Mouse (Mus musculus) hindbrain, embryonic 11.5 days (tissue): Measurements from ENCODE around the gene Ing2. TPM values are rescaled to one million over a fixed set of nuclear protein-coding genes. Genes with fewer than 3 reads are reported as not detected.

Experiments used
- ATAC-seq: fragments of 200-750 bp; cut with Nextera tagmentation; 2 replicates; pipeline ENCODE4 v1.8.0; 2017; ENCODE audit warnings: mild to moderate bottlenecking, moderate TSS enrichment, moderate library complexity; ENCODE audit not compliant: low FRiP score
- DNase-seq: peaks from one replicate; pipeline ENCODE4 v3.0.0-alpha.2; 2015; ENCODE audit warnings: low spot score
- H3K27ac ChIP-seq: fragments of 300-500 bp; sonication (generic); 2 replicates; pipeline ENCODE4 v1.5.1; 2014; ENCODE audit warnings: mild to moderate bottlenecking, low read depth, low read length
- H3K27me3 ChIP-seq: fragments of 300-500 bp; sonication (generic); 2 replicates; pipeline ENCODE4 v1.6.1; 2014; ENCODE audit warnings: mild to moderate bottlenecking, low read length, moderate library complexity, mixed read lengths; ENCODE audit not compliant: control insufficient read depth, insufficient read depth
- H3K36me3 ChIP-seq: fragments of 300-500 bp; sonication (generic); 2 replicates; pipeline ENCODE4 v1.6.1; 2014; ENCODE audit warnings: mild to moderate bottlenecking, low read length, moderate library complexity, mixed read lengths; ENCODE audit not compliant: control insufficient read depth, insufficient read depth
- H3K4me1 ChIP-seq: fragments of 300-500 bp; sonication (generic); replicated peaks from 2 replicates; pipeline ENCODE4 v1.6.1; 2014; ENCODE audit warnings: low read length, mixed read lengths; ENCODE audit not compliant: control insufficient read depth, insufficient read depth
- H3K4me2 ChIP-seq: fragments of 300-500 bp; sonication (generic); replicated peaks from 2 replicates; pipeline ENCODE4 v1.6.1; 2014; ENCODE audit warnings: mild to moderate bottlenecking, low read depth, low read length
- H3K4me3 ChIP-seq: fragments of 300-500 bp; sonication (generic); 2 replicates; pipeline ENCODE4 v1.5.1; 2014; ENCODE audit warnings: low read depth, low read length
- H3K9ac ChIP-seq: fragments of 300-500 bp; sonication (generic); 2 replicates; pipeline ENCODE4 v1.6.1; 2014; ENCODE audit warnings: low read depth, low read length
- H3K9me3 ChIP-seq: fragments of 300-500 bp; sonication (generic); 2 replicates; pipeline ENCODE4 v1.6.1; 2016; ENCODE audit warnings: low read length; ENCODE audit not compliant: control insufficient read depth
- WGBS: fragments of 180-500 bp; shearing (Covaris S2); extraction: QIAGEN DNeasy Blood & Tissue Kit; methylation state at CpG from one replicate; pipeline ENCODE4 v1.1.7; 2014; 5-methylcytosine and 5-hydroxymethylcytosine counted together
- polyA plus RNA-seq: library from polyadenylated mRNA; unstranded; fragments of >200 nt; fragmentation: Nextera tagmentation; extraction: Ambion mirVana; gene quantifications from 2 replicates; pipeline ENCODE4 v1.2.1, GENCODE M21; 2014

The Ing2 gene
- polyA plus RNA-seq, 1 experiment from 2014 or later, result 13.3 TPM

DNA sequence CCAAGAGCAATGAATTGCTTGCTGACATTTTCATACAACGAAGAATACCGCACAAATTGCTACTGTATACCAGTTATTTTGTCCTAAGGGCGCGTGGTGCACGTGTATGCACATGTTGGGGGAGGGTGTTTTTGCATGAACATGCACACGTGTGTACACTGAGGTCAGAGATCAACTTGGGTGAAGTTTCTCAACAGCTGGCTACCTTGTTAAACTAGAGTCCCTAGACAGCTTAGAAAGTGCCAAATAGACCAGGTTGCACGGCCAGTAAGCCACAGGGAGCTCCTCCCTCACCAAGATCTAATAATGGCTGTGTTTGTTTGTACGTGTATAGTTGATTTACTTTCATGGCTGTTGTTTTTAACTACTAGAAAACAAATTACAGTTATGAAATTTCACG lies 25.8 kb downstream of the Ing2 start:
- H3K9me3 ChIP-seq, result no peaks in the 10 kb centered on the region
- WGBS, result 88% methylated on average over 9 of the region's 9 CpGs
- no peak overlapping the region for H3K9ac ChIP-seq
- H3K4me3 ChIP-seq, result no peak overlapping the region
- no peaks in the 10 kb centered on the region for H3K36me3 ChIP-seq
- ATAC-seq (no peak), DNase-seq (no peak)
- H3K27me3 ChIP-seq, result no peaks in the 10 kb centered on the region
- no peak overlapping the region for H3K4me2 ChIP-seq
- no peak overlapping the region for H3K27ac ChIP-seq
- no peaks in the 10 kb centered on the region for H3K4me1 ChIP-seq

DNA sequence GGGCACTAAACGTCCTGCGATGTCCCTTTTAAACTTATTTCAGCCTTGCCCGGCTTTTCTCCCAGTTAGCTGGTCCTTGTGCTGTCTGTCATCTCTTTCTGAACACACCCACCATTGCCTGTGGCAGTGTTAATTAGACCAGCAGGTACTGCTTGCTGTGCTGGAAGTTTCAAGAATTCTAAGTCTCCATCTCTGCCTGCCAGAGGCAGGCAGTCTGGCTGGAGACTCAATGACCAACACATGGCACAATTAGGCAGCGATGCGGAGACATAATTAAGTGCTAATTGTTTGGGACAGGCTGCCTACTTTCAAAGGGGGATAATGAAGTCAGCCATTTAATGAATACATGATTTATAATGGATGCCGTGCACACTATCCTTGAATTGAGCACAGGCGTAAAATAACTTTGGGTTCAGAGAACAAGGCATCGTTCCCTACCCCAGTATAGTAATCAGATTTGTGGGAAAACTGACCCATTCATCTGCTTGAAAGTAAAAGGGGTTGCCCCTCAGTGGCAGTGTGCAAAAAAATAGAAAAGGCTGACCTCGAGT lies 32.8 kb downstream of the Ing2 start:
- H3K4me1 ChIP-seq, result no peaks in the 10 kb centered on the region
- 79% methylated on average over 9 of the region's 9 CpGs for WGBS
- DNase-seq (no peak), ATAC-seq (no peak)
- no peaks in the 10 kb centered on the region for H3K9me3 ChIP-seq
- no peak overlapping the region for H3K4me3 ChIP-seq
- H3K27me3 ChIP-seq, result no peaks in the 10 kb centered on the region
- H3K36me3 ChIP-seq, result no peaks in the 10 kb centered on the region
- H3K27ac ChIP-seq, result no peak overlapping the region
- H3K4me2 ChIP-seq, result no peak overlapping the region
- H3K9ac ChIP-seq, result no peak overlapping the region

DNA sequence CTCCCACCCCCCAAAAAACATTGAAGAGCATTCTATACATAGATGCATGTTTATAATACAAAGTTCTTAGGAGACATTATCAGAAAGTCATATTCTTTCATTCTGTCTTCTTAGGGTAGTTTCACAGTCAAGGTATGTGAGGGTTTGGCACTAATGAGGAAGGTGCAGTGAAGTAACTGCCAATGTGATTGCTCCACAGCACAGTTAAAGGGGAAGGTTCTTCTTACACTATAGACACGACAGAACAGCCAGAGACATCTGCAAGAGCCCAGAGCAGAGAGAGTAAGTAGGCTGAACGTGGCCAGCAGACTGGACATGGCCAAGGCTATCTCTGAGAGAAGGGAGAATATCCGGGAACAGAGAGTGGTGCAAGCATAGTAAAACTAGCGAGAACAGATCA lies 38.2 kb downstream of the Ing2 start:
- Histone ChIP-seq H3K36me3 (no peaks in the 10 kb centered on the region), H3K27ac (no peak overlapping the region), H3K27me3 (no peaks in the 10 kb centered on the region), H3K4me2 (no peak overlapping the region), H3K4me3 (no peak overlapping the region), H3K9ac (no peak overlapping the region), H3K9me3 (no peaks in the 10 kb centered on the region), H3K4me1 (no peaks in the 10 kb centered on the region)
- 67% methylated on average over 4 of the region's 4 CpGs for WGBS
- DNase-seq (no peak), ATAC-seq (no peak)

DNA sequence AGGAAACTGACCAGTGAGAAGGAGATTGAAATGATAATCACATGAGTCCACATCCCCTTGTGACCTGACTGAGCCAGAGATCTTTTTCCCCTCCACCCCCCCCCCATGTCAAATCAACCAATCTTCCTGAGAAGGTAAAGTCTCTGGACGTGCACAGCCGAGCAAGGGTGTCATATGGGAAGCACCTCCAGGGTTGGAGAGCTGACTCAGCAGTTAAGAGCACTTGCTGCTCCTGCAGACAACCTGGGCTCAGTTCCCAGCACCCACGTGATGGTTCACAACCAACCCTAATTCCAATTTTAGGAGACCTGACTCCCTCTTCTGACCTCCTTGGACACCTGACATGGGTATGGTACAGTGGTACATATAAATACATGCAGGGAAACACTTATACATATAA lies 39.3 kb downstream of the Ing2 start:
- whole genome bisulfite sequencing, result 82% methylated on average over 3 of the region's 3 CpGs
- H3K4me3 ChIP-seq, result no peak overlapping the region
- no peak overlapping the region for H3K27ac ChIP-seq
- no peak overlapping the region for H3K9ac ChIP-seq
- no peak for DNase-seq
- no peak overlapping the region for H3K4me2 ChIP-seq
- H3K9me3 ChIP-seq, result no peaks in the 10 kb centered on the region; the same call in 1 of the 2 replicates
- H3K4me1 ChIP-seq, result no peaks in the 10 kb centered on the region
- ATAC-seq, result no peak
- H3K36me3 ChIP-seq, result no peaks in the 10 kb centered on the region
- no peaks in the 10 kb centered on the region for H3K27me3 ChIP-seq

DNA sequence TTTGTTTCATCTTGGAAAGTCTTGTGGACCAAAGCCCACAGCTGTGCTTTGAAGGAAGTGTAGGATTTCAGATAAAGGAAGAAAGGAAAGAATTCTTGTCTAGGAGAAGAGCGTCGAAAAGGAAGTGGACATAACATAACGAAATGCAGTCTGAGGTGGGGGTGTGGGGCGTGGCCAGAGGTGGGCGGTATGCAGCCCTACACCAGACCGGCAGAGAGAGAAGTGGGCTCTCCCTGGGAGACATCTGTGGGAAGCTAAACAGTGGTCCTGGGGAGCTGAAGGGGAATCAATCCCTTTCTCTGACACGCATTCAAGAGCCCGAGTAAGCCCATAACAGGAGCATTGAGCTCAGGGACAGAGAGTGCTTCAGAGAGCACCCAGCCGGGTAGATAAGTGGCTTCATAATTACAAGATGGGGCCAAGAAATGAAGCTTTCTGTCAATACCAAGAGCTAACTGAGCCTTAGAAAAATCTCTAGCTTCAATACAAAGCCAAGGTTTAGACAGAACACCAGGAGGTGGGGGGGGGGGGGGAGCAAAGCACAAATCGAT lies 40.5 kb downstream of the Ing2 start:
- no peak overlapping the region for H3K4me2 ChIP-seq
- no peaks in the 10 kb centered on the region for H3K36me3 ChIP-seq
- no peak for DNase-seq
- no peaks in the 10 kb centered on the region for H3K4me1 ChIP-seq
- no peak for ATAC-seq
- no peak overlapping the region for H3K27ac ChIP-seq
- no peaks in the 10 kb centered on the region; the same call in 1 of the 2 replicates for H3K9me3 ChIP-seq
- H3K4me3 ChIP-seq, result no peak overlapping the region
- no peaks in the 10 kb centered on the region for H3K27me3 ChIP-seq
- WGBS, result 53% methylated on average over 10 of the region's 10 CpGs
- no peak overlapping the region for H3K9ac ChIP-seq

DNA sequence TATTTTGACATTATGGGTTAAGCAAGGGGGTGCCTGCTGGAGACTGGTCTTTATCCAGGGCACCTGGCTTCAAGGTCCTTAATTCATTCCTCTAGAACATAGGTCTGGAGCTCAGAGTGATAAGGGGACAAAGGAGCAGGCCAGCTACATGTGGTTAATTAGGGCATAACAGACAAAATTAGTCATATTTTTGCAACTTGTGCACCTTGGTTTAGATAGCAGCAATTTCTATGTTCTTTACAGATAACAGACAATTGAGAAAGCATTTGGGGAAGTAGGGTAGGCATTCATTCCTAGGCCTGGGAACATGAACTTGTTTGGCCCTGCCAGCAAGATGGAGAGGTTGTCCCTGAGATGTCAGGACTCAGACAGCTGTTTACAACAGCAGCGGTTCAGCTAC lies 54.2 kb downstream of the Ing2 start:
- 85% methylated on average over 1 of the region's 1 CpGs for WGBS
- ATAC-seq, result no peak
- DNase-seq, result no peak

More for the DNA sequence above, 54.2 kb downstream of the Ing2 start:
- Histone ChIP-seq H3K27me3 (no peaks in the 10 kb centered on the region), H3K36me3 (no peaks in the 10 kb centered on the region), H3K27ac (no peak overlapping the region), H3K4me1 (no peaks in the 10 kb centered on the region), H3K4me3 (no peak overlapping the region), H3K4me2 (no peak overlapping the region), H3K9ac (no peak overlapping the region), H3K9me3 (no peaks in the 10 kb centered on the region)

Other genes with a start within 250 kb of the Ing2 start
- gene Stox2, start 229.2 kb downstream of the Ing2 start, polyA plus RNA-seq, result 27.8 and 36.9 TPM in 2 replicates
- 44.5 and 49.7 TPM in 2 replicates for gene Trappc11, start 142.1 kb downstream of the Ing2 start, polyA plus RNA-seq
- gene Rwdd4a, start 141.9 kb downstream of the Ing2 start, polyA plus RNA-seq, result 56.8 and 57.8 TPM in 2 replicates
- 46.3 and 50.8 TPM in 2 replicates for gene Cdkn2aip, start 38.4 kb upstream of the Ing2 start, polyA plus RNA-seq
- gene Cldn24, start 146.6 kb upstream of the Ing2 start, polyA plus RNA-seq, result 0.39 TPM in 1 of 2 replicates, not detected in the other
- gene Cldn22, start 148.9 kb upstream of the Ing2 start, polyA plus RNA-seq, result not detected in 2 replicates